Mouse (Mus musculus) neural tube, embryonic 12.5 days (tissue): ENCODE measurements at regions not wholly inside any gene's neighbourhood (a gene's known extent, or its start where the extent isn't known, plus 50 kb on each side); places are given as distances from the start of the nearest gene placed in this dataset.

Experiments used
- ATAC-seq: fragments of 200-750 bp; cut with Nextera tagmentation; 2 replicates; pipeline ENCODE4 v1.8.0; 2017; ENCODE audit warnings: low read depth, mild to moderate bottlenecking, moderate TSS enrichment, moderate library complexity; ENCODE audit not compliant: low FRiP score
- H3K27ac ChIP-seq: fragments of 300-500 bp; sonication (generic); 2 replicates; pipeline ENCODE4 v1.5.1; 2016
- H3K27me3 ChIP-seq: fragments of 300-500 bp; sonication (generic); replicated peaks from 2 replicates; pipeline ENCODE4 v1.6.1; 2016; ENCODE audit warnings: mild to moderate bottlenecking
- H3K36me3 ChIP-seq: fragments of 300-500 bp; sonication (generic); 2 replicates; pipeline ENCODE4 v1.6.1; 2016; ENCODE audit warnings: mild to moderate bottlenecking
- H3K4me1 ChIP-seq: fragments of 300-500 bp; sonication (generic); 2 replicates; pipeline ENCODE4 v1.6.1; 2016
- H3K4me2 ChIP-seq: fragments of 300-500 bp; sonication (generic); replicated peaks from 2 replicates; pipeline ENCODE4 v1.6.1; 2016; ENCODE audit warnings: mild to moderate bottlenecking
- H3K4me3 ChIP-seq: fragments of 300-500 bp; sonication (generic); 2 replicates; pipeline ENCODE4 v1.5.1; 2016
- H3K9ac ChIP-seq: fragments of 300-500 bp; sonication (generic); 2 replicates; pipeline ENCODE4 v1.6.1; 2016; ENCODE audit warnings: mild to moderate bottlenecking
- H3K9me3 ChIP-seq: fragments of 300-500 bp; sonication (generic); 2 replicates; pipeline ENCODE4 v1.6.1; 2016; ENCODE audit warnings: mild to moderate bottlenecking
- WGBS: fragments of 180-500 bp; shearing (Covaris S2); methylation state at CpG from one replicate; pipeline ENCODE4 v1.1.7; 2016; 5-methylcytosine and 5-hydroxymethylcytosine counted together

GRCm38 (mm10) chr5:46488140-46488942 is 630.9 kb upstream of the Lcorl start:
- H3K9me3 ChIP-seq: no peaks in the 10 kb centered on the region

GRCm38 (mm10) chr5:46486740-46487326 is 629.4 kb upstream of the Lcorl start:
- 9% methylated on average over 1 of the region's 1 CpGs for WGBS
- ATAC-seq: 0 out of 2 replicates have a peak, but pooled peaks have one; percentile 37
- H3K36me3 ChIP-seq: no peaks in the 10 kb centered on the region
- H3K9ac ChIP-seq: no peak overlapping the region
- H3K4me3 ChIP-seq: no peak overlapping the region
- no peak overlapping the region for H3K27ac ChIP-seq
- H3K4me2 ChIP-seq: no peak overlapping the region
- H3K4me1 ChIP-seq: no peaks in the 10 kb centered on the region
- H3K27me3 ChIP-seq: no peaks in the 10 kb centered on the region
- no peaks in the 10 kb centered on the region for H3K9me3 ChIP-seq

More at GRCm38 (mm10) chr5:46488140-46488942, 630.9 kb upstream of the Lcorl start:
- Histone ChIP-seq H3K27ac (no peak overlapping the region), H3K36me3 (no peaks in the 10 kb centered on the region), H3K27me3 (no peaks in the 10 kb centered on the region), H3K4me1 (no peaks in the 10 kb centered on the region), H3K4me2 (no peak overlapping the region), H3K4me3 (no peak overlapping the region), H3K9ac (no peak overlapping the region)
- no peak for ATAC-seq
- WGBS: 71% methylated on average over 6 of the region's 6 CpGs

- 91% methylated on average over 3 of the region's 3 CpGs for WGBS
- no peak for ATAC-seq
- H3K9ac ChIP-seq: no peak overlapping the region
Observed at GRCm38 (mm10) chr5:46456356-46456755, 598.9 kb upstream of the Lcorl start.

GRCm38 (mm10) chr5:46448274-46448673 is 590.9 kb upstream of the Lcorl start:
- Histone ChIP-seq H3K27ac (no peak overlapping the region), H3K27me3 (no peaks in the 10 kb centered on the region), H3K4me1 (peaks cover 4% of the 10 kb centered on the region; the same call in 1 of the 2 replicates), H3K36me3 (no peaks in the 10 kb centered on the region), H3K9me3 (no peaks in the 10 kb centered on the region), H3K4me2 (no peak overlapping the region), H3K9ac (no peak overlapping the region), H3K4me3 (no peak overlapping the region)
- 70% methylated on average over 4 of the region's 4 CpGs for WGBS
- no peak for ATAC-seq

More at GRCm38 (mm10) chr5:46456356-46456755, 598.9 kb upstream of the Lcorl start:
- Histone ChIP-seq H3K27ac (no peak overlapping the region), H3K4me3 (no peak overlapping the region), H3K9me3 (no peaks in the 10 kb centered on the region), H3K4me1 (no peaks in the 10 kb centered on the region), H3K4me2 (no peak overlapping the region), H3K27me3 (no peaks in the 10 kb centered on the region), H3K36me3 (no peaks in the 10 kb centered on the region)

- Histone ChIP-seq H3K9ac (no peak overlapping the region), H3K27me3 (no peaks in the 10 kb centered on the region), H3K36me3 (no peaks in the 10 kb centered on the region), H3K4me1 (peaks cover 4% of the 10 kb centered on the region; the same call in 1 of the 2 replicates), H3K9me3 (no peaks in the 10 kb centered on the region), H3K4me3 (no peak overlapping the region), H3K27ac (no peak overlapping the region), H3K4me2 (no peak overlapping the region)
- WGBS: 36% methylated on average over 3 of the region's 3 CpGs
- no peak for ATAC-seq
Observed at GRCm38 (mm10) chr5:46445844-46446243, 588.4 kb upstream of the Lcorl start.

- no peaks in the 10 kb centered on the region for H3K9me3 ChIP-seq
- H3K36me3 ChIP-seq: no peaks in the 10 kb centered on the region
- WGBS: 12% methylated on average over 7 of the region's 7 CpGs
- H3K9ac ChIP-seq: no peak overlapping the region
- peak; percentile 46; the same call in 1 of the 2 replicates for ATAC-seq
- no peak overlapping the region for H3K4me3 ChIP-seq
- H3K27me3 ChIP-seq: no peaks in the 10 kb centered on the region
- H3K4me2 ChIP-seq: 0 out of 2 replicates have a peak overlapping the region, but pooled peaks have one; percentile 34
- peaks cover 4% of the 10 kb centered on the region; the same call in 1 of the 2 replicates for H3K4me1 ChIP-seq
- no peak overlapping the region for H3K27ac ChIP-seq
Observed at GRCm38 (mm10) chr5:46445122-46445521, 587.7 kb upstream of the Lcorl start.

- H3K4me3 ChIP-seq: no peak overlapping the region
- no peaks in the 10 kb centered on the region for H3K27me3 ChIP-seq
- no peak overlapping the region for H3K27ac ChIP-seq
- H3K9ac ChIP-seq: no peak overlapping the region
- WGBS: 14% methylated on average over 12 of the region's 12 CpGs
- no peaks in the 10 kb centered on the region for H3K9me3 ChIP-seq
- H3K4me1 ChIP-seq: peaks cover 4% of the 10 kb centered on the region; the same call in 1 of the 2 replicates
- no peaks in the 10 kb centered on the region for H3K36me3 ChIP-seq
- no peak overlapping the region for H3K4me2 ChIP-seq
- no peak for ATAC-seq
Observed at GRCm38 (mm10) chr5:46443805-46444340, 586.5 kb upstream of the Lcorl start.

GRCm38 (mm10) chr5:46442600-46443248 is 585.3 kb upstream of the Lcorl start:
- Histone ChIP-seq H3K4me3 (no peak overlapping the region), H3K4me1 (peaks cover 4% of the 10 kb centered on the region; the same call in 1 of the 2 replicates), H3K27me3 (no peaks in the 10 kb centered on the region), H3K36me3 (no peaks in the 10 kb centered on the region), H3K27ac (no peak overlapping the region), H3K9me3 (no peaks in the 10 kb centered on the region), H3K9ac (no peak overlapping the region), H3K4me2 (no peak overlapping the region)
- WGBS: 77% methylated on average over 6 of the region's 6 CpGs
- 0 out of 2 replicates have a peak, but pooled peaks have one; percentile 46 for ATAC-seq

GRCm38 (mm10) chr5:46441716-46442115 is 584.3 kb upstream of the Lcorl start:
- Histone ChIP-seq H3K9me3 (no peaks in the 10 kb centered on the region), H3K4me1 (peaks cover 4% of the 10 kb centered on the region; the same call in 1 of the 2 replicates), H3K27ac (no peak overlapping the region), H3K4me3 (no peak overlapping the region), H3K36me3 (no peaks in the 10 kb centered on the region), H3K27me3 (no peaks in the 10 kb centered on the region), H3K4me2 (no peak overlapping the region), H3K9ac (no peak overlapping the region)
- no peak for ATAC-seq

- Histone ChIP-seq H3K9ac (no peak overlapping the region), H3K27me3 (no peaks in the 10 kb centered on the region), H3K36me3 (no peaks in the 10 kb centered on the region), H3K9me3 (no peaks in the 10 kb centered on the region), H3K4me1 (no peaks in the 10 kb centered on the region), H3K4me3 (no peak overlapping the region), H3K27ac (no peak overlapping the region), H3K4me2 (no peak overlapping the region)
- 39% methylated on average over 3 of the region's 3 CpGs for WGBS
- ATAC-seq: peak; percentile 77
Observed at GRCm38 (mm10) chr5:46431644-46432367, 574.4 kb upstream of the Lcorl start.

- Histone ChIP-seq H3K4me2 (no peak overlapping the region), H3K27me3 (no peaks in the 10 kb centered on the region), H3K36me3 (no peaks in the 10 kb centered on the region), H3K4me1 (no peaks in the 10 kb centered on the region), H3K9ac (no peak overlapping the region), H3K9me3 (no peaks in the 10 kb centered on the region), H3K27ac (no peak overlapping the region), H3K4me3 (no peak overlapping the region)
- ATAC-seq: no peak
- WGBS: 39% methylated on average over 3 of the region's 3 CpGs
Observed at GRCm38 (mm10) chr5:46422738-46423137, 565.3 kb upstream of the Lcorl start.
